Mouse (Mus musculus): Measurements from ENCODE around the gene Gm21973. TPM values are rescaled to one million over a fixed set of nuclear protein-coding genes. Genes with fewer than 3 reads are reported as not detected.

The Gm21973 gene
- not detected in 2 replicates for polyA plus RNA-seq (2012; rRNA removed)

DNA sequence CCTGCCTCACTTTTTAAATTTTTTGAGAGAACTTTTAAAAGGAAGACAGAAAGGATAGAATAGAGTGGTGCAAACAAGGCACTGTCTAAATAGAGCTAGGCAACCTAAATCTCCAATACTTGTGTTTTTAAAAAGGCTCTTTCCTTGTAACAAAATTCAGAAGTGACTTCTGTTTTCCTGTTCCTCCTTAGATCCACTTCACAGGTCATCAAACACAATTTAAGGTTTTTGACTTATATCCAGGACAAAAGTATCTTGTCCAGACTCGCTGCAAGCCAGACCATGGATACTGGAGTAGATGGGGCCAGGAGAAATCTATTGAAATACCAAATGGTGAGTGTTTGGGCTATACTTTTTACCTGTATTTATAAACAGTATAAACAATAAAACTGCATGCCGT, at the start of gene Gm21973:
Gene Gm21973 (plus strand): TSS at position 301 of the 400 bp plus-strand sequence.
- H3K36me3 ChIP-seq (ENCODE audit: control insufficient read depth, insufficient read depth, low read length), result no peaks in the 10 kb centered on the region
- TF ChIP-seq CTCF (IDR thresholded peaks at IDR 0.05; ENCODE audit: extremely low read depth, insufficient read depth, insufficient read length, insufficient replicate concordance) (no peak), POLR2A (IDR thresholded peaks at IDR 0.05; ENCODE audit: low read depth, low read length) (no peak)
- H3K27me3 ChIP-seq (ENCODE audit: control insufficient read depth, insufficient read depth, low read length), result no peaks in the 10 kb centered on the region
- DNase-seq (ENCODE audit: low read depth in 1 of 2, low spot score in 2 of 2), result no peak
- no peak within 1 kb of the TSS for H3K27ac ChIP-seq (ENCODE audit: insufficient read depth, low read length)
- H3K4me3 ChIP-seq (ENCODE audit: extremely low read depth, insufficient read depth, insufficient read length), result no peak within 1 kb of the TSS
- peaks cover 2% of the 10 kb centered on the region for H3K4me1 ChIP-seq (ENCODE audit: control insufficient read depth, insufficient read depth, insufficient read length)
- 89% methylated on average over 2 of the region's 2 CpGs for WGBS

DNA sequence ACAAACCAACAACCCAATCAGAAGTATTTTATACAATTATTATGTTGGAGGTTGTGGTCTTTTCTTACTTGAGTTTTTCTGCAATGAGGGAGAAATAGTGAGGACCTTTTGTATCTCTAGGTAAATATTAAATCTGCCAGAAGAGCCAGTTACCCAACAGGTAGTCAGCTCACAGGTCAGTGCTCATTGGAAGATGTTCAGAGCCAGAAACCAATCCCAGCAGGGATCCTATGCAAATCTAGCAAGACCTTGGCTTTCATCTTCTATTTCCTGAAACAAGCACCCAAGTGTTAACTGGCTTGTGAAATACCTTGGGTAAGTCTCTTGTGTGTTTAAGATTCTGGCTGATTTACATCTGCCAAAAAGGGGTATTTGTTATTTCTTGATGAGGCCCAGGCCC, 48.8 kb upstream of the Gm21973 start:
- no peak for TF ChIP-seq CTCF (IDR thresholded peaks at IDR 0.05; ENCODE audit: extremely low read depth, insufficient read depth, insufficient read length, insufficient replicate concordance)
- no peak for TF ChIP-seq POLR2A (IDR thresholded peaks at IDR 0.05; ENCODE audit: low read depth, low read length)
- Histone ChIP-seq H3K4me3 (ENCODE audit: extremely low read depth, insufficient read depth, insufficient read length) (no peak overlapping the region), H3K27me3 (ENCODE audit: control insufficient read depth, insufficient read depth, low read length) (no peaks in the 10 kb centered on the region), H3K27ac (ENCODE audit: insufficient read depth, low read length) (no peak overlapping the region), H3K4me1 (ENCODE audit: control insufficient read depth, insufficient read depth, insufficient read length) (no peaks in the 10 kb centered on the region), H3K36me3 (ENCODE audit: control insufficient read depth, insufficient read depth, low read length) (no peaks in the 10 kb centered on the region)
- no peak for DNase-seq (ENCODE audit: low read depth in 1 of 2, low spot score in 2 of 2)

DNA sequence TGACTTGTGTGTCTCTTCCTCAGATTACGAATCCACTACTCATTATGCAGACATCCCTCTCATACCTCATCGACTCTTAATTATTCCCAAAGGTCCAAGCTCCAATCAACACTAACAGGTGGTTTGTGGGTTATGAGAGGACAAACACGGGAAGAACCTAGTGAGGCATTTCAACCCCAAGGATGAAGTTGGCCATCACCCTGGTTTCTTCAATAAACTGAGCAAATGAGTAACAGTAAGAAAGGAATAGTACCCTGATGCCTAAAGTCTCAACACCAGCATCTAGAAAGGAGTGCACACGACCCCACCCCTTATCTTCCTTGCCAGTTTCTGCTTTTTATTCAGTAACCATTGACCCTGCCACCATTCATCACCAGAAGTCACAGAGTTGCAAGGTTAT, 47.7 kb upstream of the Gm21973 start:
- H3K27me3 ChIP-seq (ENCODE audit: control insufficient read depth, insufficient read depth, low read length), result no peaks in the 10 kb centered on the region
- H3K4me3 ChIP-seq (ENCODE audit: extremely low read depth, insufficient read depth, insufficient read length), result no peak overlapping the region
- DNase-seq (ENCODE audit: low read depth in 1 of 2, low spot score in 2 of 2), result no peak
- 84% methylated on average over 4 of the region's 4 CpGs for WGBS
- H3K27ac ChIP-seq (ENCODE audit: insufficient read depth, low read length), result no peak overlapping the region
- no peak for TF ChIP-seq POLR2A (IDR thresholded peaks at IDR 0.05; ENCODE audit: low read depth, low read length)
- no peak for TF ChIP-seq CTCF (IDR thresholded peaks at IDR 0.05; ENCODE audit: extremely low read depth, insufficient read depth, insufficient read length, insufficient replicate concordance)
- H3K36me3 ChIP-seq (ENCODE audit: control insufficient read depth, insufficient read depth, low read length), result no peaks in the 10 kb centered on the region
- no peaks in the 10 kb centered on the region for H3K4me1 ChIP-seq (ENCODE audit: control insufficient read depth, insufficient read depth, insufficient read length)

DNA sequence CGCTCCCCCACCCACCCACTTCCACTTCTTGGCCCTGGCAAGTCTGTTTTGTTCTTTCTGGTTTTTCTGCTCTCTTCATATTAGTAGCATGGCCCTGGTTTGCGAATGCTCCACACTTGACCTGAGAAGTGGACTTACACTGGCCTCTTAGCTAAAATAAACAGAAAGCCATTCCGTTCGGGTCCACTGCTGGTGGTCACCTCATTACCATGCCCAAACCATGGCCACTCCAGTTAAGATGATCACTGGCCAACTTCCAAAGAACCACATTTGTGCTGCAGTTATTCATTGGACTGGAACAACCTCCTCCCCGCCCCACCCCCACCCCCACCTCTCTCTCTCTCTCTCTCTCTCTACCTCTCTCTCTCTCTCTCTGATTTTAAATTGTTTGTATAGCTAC, 43.6 kb upstream of the Gm21973 start:
- Histone ChIP-seq H3K27ac (ENCODE audit: insufficient read depth, low read length) (no peak overlapping the region), H3K27me3 (ENCODE audit: control insufficient read depth, insufficient read depth, low read length) (no peaks in the 10 kb centered on the region), H3K36me3 (ENCODE audit: control insufficient read depth, insufficient read depth, low read length) (no peaks in the 10 kb centered on the region), H3K4me1 (ENCODE audit: control insufficient read depth, insufficient read depth, insufficient read length) (no peaks in the 10 kb centered on the region), H3K4me3 (ENCODE audit: extremely low read depth, insufficient read depth, insufficient read length) (no peak overlapping the region)
- WGBS, result 87% methylated on average over 4 of the region's 5 CpGs
- DNase-seq (ENCODE audit: low read depth in 1 of 2, low spot score in 2 of 2), result no peak
- no peak for TF ChIP-seq CTCF (IDR thresholded peaks at IDR 0.05; ENCODE audit: extremely low read depth, insufficient read depth, insufficient read length, insufficient replicate concordance)
- TF ChIP-seq POLR2A (IDR thresholded peaks at IDR 0.05; ENCODE audit: low read depth, low read length), result no peak

DNA sequence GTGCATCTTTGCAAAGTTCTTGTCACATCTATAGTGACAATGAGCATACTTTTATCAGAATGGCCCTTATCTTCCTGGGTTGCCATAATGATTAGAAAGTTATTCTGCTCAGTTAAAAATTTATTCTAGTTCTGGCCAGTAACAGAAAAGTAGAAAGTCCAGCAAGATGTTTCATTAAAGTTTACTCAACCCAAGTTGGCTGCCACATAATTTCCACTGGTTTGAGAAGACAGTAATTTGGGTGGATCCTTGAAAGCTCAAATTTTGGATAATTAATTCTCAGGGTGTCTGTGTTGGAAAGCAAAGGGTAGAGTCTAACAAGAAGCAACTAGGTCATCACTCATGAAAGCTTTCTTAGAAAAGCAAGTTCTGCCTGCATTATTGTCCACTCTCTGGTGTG, 41.5 kb upstream of the Gm21973 start:
- no peak overlapping the region for H3K27ac ChIP-seq (ENCODE audit: insufficient read depth, low read length)
- no peak for TF ChIP-seq POLR2A (IDR thresholded peaks at IDR 0.05; ENCODE audit: low read depth, low read length)
- no peak overlapping the region for H3K4me3 ChIP-seq (ENCODE audit: extremely low read depth, insufficient read depth, insufficient read length)
- no peaks in the 10 kb centered on the region for H3K27me3 ChIP-seq (ENCODE audit: control insufficient read depth, insufficient read depth, low read length)
- no peaks in the 10 kb centered on the region for H3K4me1 ChIP-seq (ENCODE audit: control insufficient read depth, insufficient read depth, insufficient read length)
- no peak for DNase-seq (ENCODE audit: low read depth in 1 of 2, low spot score in 2 of 2)
- no peaks in the 10 kb centered on the region for H3K36me3 ChIP-seq (ENCODE audit: control insufficient read depth, insufficient read depth, low read length)

DNA sequence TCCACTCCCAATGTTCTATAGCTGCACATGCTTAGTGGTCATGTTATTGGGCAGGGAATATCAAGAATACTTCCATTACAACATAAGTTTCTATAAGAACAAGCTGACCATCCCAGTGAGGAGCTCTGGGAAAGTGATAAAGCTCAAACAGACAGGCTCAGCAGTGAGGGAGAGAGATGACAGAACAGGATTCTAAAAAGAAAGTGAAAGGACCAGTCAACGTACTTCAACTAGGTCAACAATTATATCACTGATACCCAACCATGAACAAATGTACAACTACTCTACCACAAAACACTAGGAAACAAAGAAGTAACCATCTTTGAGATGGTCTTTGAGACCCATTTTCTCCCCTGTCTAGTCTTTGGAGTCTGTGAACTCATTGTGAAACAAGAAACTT, 28.6 kb upstream of the Gm21973 start:
- 87% methylated on average over 1 of the region's 1 CpGs for WGBS
- no peak for DNase-seq (ENCODE audit: low read depth in 1 of 2, low spot score in 2 of 2)

DNA sequence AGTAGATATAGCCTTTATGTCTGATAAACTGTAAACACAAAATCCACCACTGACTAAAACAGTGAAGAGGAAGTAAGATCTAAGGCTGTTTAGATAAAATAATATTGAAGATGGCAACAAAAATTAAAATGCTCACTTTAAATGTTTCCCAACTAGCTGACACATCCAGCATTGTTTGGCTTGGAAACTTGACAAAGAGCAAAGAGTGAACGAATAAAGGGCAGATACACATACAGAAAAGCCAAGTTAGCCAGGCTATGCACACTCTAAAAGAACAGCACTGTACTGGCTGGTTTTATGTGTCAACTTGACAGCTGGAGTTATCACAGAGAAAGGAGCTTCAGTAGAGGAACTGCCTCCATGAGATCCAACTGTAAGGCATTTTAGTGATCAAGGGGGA, 27.1 kb upstream of the Gm21973 start:
- H3K36me3 ChIP-seq (ENCODE audit: control insufficient read depth, insufficient read depth, low read length), result no peaks in the 10 kb centered on the region
- H3K27me3 ChIP-seq (ENCODE audit: control insufficient read depth, insufficient read depth, low read length), result no peaks in the 10 kb centered on the region
- no peak for TF ChIP-seq POLR2A (IDR thresholded peaks at IDR 0.05; ENCODE audit: low read depth, low read length)
- TF ChIP-seq CTCF (IDR thresholded peaks at IDR 0.05; ENCODE audit: extremely low read depth, insufficient read depth, insufficient read length, insufficient replicate concordance), result no peak
- no peaks in the 10 kb centered on the region for H3K4me1 ChIP-seq (ENCODE audit: control insufficient read depth, insufficient read depth, insufficient read length)
- DNase-seq (ENCODE audit: low read depth in 1 of 2, low spot score in 2 of 2), result no peak
- no peak overlapping the region for H3K27ac ChIP-seq (ENCODE audit: insufficient read depth, low read length)
- WGBS, result 85% methylated on average over 1 of the region's 1 CpGs
- H3K4me3 ChIP-seq (ENCODE audit: extremely low read depth, insufficient read depth, insufficient read length), result no peak overlapping the region

More for the DNA sequence above, 28.6 kb upstream of the Gm21973 start:
- H3K27me3 ChIP-seq (ENCODE audit: control insufficient read depth, insufficient read depth, low read length), result no peaks in the 10 kb centered on the region
- TF ChIP-seq POLR2A (IDR thresholded peaks at IDR 0.05; ENCODE audit: low read depth, low read length), result no peak
- H3K4me3 ChIP-seq (ENCODE audit: extremely low read depth, insufficient read depth, insufficient read length), result no peak overlapping the region
- no peak overlapping the region for H3K27ac ChIP-seq (ENCODE audit: insufficient read depth, low read length)
- no peaks in the 10 kb centered on the region for H3K36me3 ChIP-seq (ENCODE audit: control insufficient read depth, insufficient read depth, low read length)
- H3K4me1 ChIP-seq (ENCODE audit: control insufficient read depth, insufficient read depth, insufficient read length), result no peaks in the 10 kb centered on the region

All from spleen, adult 2 months (tissue).